Mouse (Mus musculus) lung, adult 2 months (tissue): ENCODE measurements around the gene AC131692.1. TPM values are rescaled to one million over a fixed set of nuclear protein-coding genes. Genes with fewer than 3 reads are reported as not detected.

Source experiments
- DNase-seq: peaks from one replicate; pipeline ENCODE4 v3.0.0; 2022
- H3K4me1 ChIP-seq: fragments of 200-500 bp; 2 replicates; pipeline ENCODE4 v1.6.1; 2011; ENCODE audit warnings: low read length; ENCODE audit not compliant: control insufficient read depth, insufficient read depth
- H3K4me3 ChIP-seq: fragments of 200-500 bp; replicated peaks from 2 replicates; pipeline ENCODE3; 2011; ENCODE audit warnings: low read depth, mild to moderate bottlenecking, control low read depth, low read length; ENCODE audit errors: extremely low read depth
- CTCF ChIP-seq: fragments of 200-500 bp; IDR thresholded peaks from 2 replicates; pipeline ENCODE4 v1.5.1; 2011; ENCODE audit warnings: mild to moderate bottlenecking, low read length, control low read depth; ENCODE audit not compliant: insufficient read depth
- POLR2A ChIP-seq: fragments of 200-500 bp; IDR thresholded peaks from 2 replicates; pipeline ENCODE4 v1.6.1; 2011; ENCODE audit warnings: low read depth, mild to moderate bottlenecking, control low read depth, low read length, borderline replicate concordance; ENCODE audit errors: extremely low read depth
- WGBS: fragments of 180-500 bp; shearing (Covaris S2); methylation state at CpG from one replicate; pipeline ENCODE4 v1.1.7; 2018; 5-methylcytosine and 5-hydroxymethylcytosine counted together
- polyA plus RNA-seq: library from polyadenylated mRNA; depleted of rRNA; stranded (reverse); fragments of >200 nt; gene quantifications from 2 replicates; pipeline ENCODE4 v1.2.3, GENCODE M21; 2012

The AC131692.1 gene
- polyA plus RNA-seq, 1 experiment: not detected

- TF ChIP-seq CTCF (no peak), POLR2A (no peak)
- H3K4me1 ChIP-seq: peaks cover 8% of the 10 kb centered on the region; the same call in 1 of the 2 replicates
- 11% methylated on average over 33 of the region's 33 CpGs for WGBS
- peak; percentile 85 for DNase-seq
- H3K4me3 ChIP-seq: peak within 1 kb of the TSS; percentile 47
Measured at GRCm38 (mm10) chr19:6067724-6068415, 26.3 kb upstream of the AC131692.1 start, which contains the start of gene Tm7sf2. Gene Tm7sf2, minus strand, starts transcription at chr19:6068373.

GRCm38 (mm10) chr19:6068951-6069350 is 25.3 kb upstream of the AC131692.1 start:
- Histone ChIP-seq H3K4me3 (no peak overlapping the region), H3K4me1 (peaks cover 8% of the 10 kb centered on the region; the same call in 1 of the 2 replicates)
- no peak for TF ChIP-seq POLR2A
- no peak for TF ChIP-seq CTCF
- no peak for DNase-seq
- WGBS: 74% methylated on average over 4 of the region's 4 CpGs

- TF ChIP-seq POLR2A: no peak
- TF ChIP-seq CTCF: no peak
- peaks cover 8% of the 10 kb centered on the region; the same call in 1 of the 2 replicates for H3K4me1 ChIP-seq
- no peak overlapping the region for H3K4me3 ChIP-seq
- DNase-seq: no peak
- WGBS: 89% methylated on average over 10 of the region's 10 CpGs
Measured at GRCm38 (mm10) chr19:6069851-6070250, 24.4 kb upstream of the AC131692.1 start.

GRCm38 (mm10) chr19:6070571-6071250 is 23.5 kb upstream of the AC131692.1 start:
- no peak for DNase-seq
- whole genome bisulfite sequencing: 89% methylated on average over 31 of the region's 31 CpGs
- Histone ChIP-seq H3K4me3 (no peak overlapping the region), H3K4me1 (peaks cover 8% of the 10 kb centered on the region; the same call in 1 of the 2 replicates)
- TF ChIP-seq CTCF (no peak), POLR2A (no peak)

- H3K4me3 ChIP-seq: no peak overlapping the region
- no peak for DNase-seq
- no peak for TF ChIP-seq CTCF
- TF ChIP-seq POLR2A: no peak
- WGBS: 89% methylated on average over 19 of the region's 19 CpGs
- H3K4me1 ChIP-seq: peaks cover 11% of the 10 kb centered on the region
Measured at GRCm38 (mm10) chr19:6071261-6071660, 23.0 kb upstream of the AC131692.1 start.

- Histone ChIP-seq H3K4me3 (no peak overlapping the region), H3K4me1 (peaks cover 6% of the 10 kb centered on the region)
- WGBS: 82% methylated on average over 5 of the region's 5 CpGs
- DNase-seq: no peak
- TF ChIP-seq POLR2A: no peak
Measured at GRCm38 (mm10) chr19:6073889-6074288, 20.3 kb upstream of the AC131692.1 start.

GRCm38 (mm10) chr19:6076564-6077393 is 17.4 kb upstream of the AC131692.1 start, which contains the start of gene Vps51:
Gene Vps51, minus strand, starts transcription at chr19:6077231.
- under 1% methylated on average over 33 of the region's 33 CpGs for WGBS
- DNase-seq: peak; percentile 84

GRCm38 (mm10) chr19:6079983-6080480 is 14.2 kb upstream of the AC131692.1 start, which contains the start of gene Tmem262:
Gene Tmem262, plus strand, starts transcription at chr19:6080033.
- WGBS: 91% methylated on average over 12 of the region's 12 CpGs
- H3K4me1 ChIP-seq: peaks cover 13% of the 10 kb centered on the region
- no peak for DNase-seq
- no peak within 1 kb of the TSS for H3K4me3 ChIP-seq
- TF ChIP-seq CTCF (no peak), POLR2A (no peak)

More at GRCm38 (mm10) chr19:6076564-6077393, 17.4 kb upstream of the AC131692.1 start, which contains the start of gene Vps51:
- Histone ChIP-seq H3K4me3 (peak within 1 kb of the TSS; percentile 80), H3K4me1 (peaks cover 6% of the 10 kb centered on the region)
- TF ChIP-seq CTCF: no peak
- peak; percentile 60; the same call in 1 of the 2 replicates for TF ChIP-seq POLR2A

GRCm38 (mm10) chr19:6082156-6082555 is 12.1 kb upstream of the AC131692.1 start, which contains the start of gene Gm28374:
Gene Gm28374, minus strand, starts transcription at chr19:6082256.
- no peak for DNase-seq
- H3K4me3 ChIP-seq: no peak within 1 kb of the TSS
- peaks cover 7% of the 10 kb centered on the region for H3K4me1 ChIP-seq
- WGBS: 84% methylated on average over 9 of the region's 9 CpGs
- TF ChIP-seq CTCF (no peak), POLR2A (no peak)
